Mouse (Mus musculus): ENCODE results near the gene Cyp4x1. TPM values are rescaled to one million over a fixed set of nuclear protein-coding genes. Genes with fewer than 3 reads are reported as not detected.

Gene Cyp4x1
- polyA plus RNA-seq, 1 experiment from 2014 or later, result 0.24 TPM

DNA sequence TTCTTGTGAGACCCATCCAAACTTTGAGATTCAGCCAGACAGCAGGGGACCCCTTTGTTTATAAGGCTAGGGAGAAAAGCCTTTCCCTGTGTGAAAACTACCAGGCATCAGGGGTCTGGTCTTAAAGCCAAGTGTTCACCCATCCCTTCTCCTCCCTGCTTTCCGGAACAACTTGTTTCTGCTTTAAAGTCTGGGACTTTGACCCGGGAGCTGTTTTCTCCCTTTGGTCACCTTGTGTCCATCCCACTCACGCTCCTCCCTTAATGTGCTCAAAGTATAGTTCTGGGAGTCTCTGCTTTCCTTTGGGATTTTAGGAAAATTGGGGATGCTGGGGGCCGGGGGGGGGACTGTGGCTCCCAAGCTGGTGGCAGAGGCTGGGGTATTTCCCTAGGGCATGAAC is 47.8 kb downstream of the Cyp4x1 start:
- peaks cover 60% of the 10 kb centered on the region for H3K27me3 ChIP-seq (replicated peaks; ENCODE audit: low read depth, poor library complexity, severe bottlenecking)
- peaks cover 8% of the 10 kb centered on the region for H3K4me1 ChIP-seq
- no peak overlapping the region for H3K27ac ChIP-seq (replicated peaks)
- H3K9me3 ChIP-seq, result no peaks in the 10 kb centered on the region
- WGBS, result 69% methylated on average over 4 of the region's 4 CpGs
- H3K36me3 ChIP-seq (replicated peaks), result no peaks in the 10 kb centered on the region
- no peak overlapping the region for H3K4me3 ChIP-seq
- DNase-seq (ENCODE audit: low spot score), result no peak

GRCm38 (mm10) chr4:115085522-115086095 is 48.5 kb downstream of the Cyp4x1 start:
- Histone ChIP-seq H3K4me1 (peaks cover 4% of the 10 kb centered on the region), H3K36me3 (replicated peaks) (no peaks in the 10 kb centered on the region), H3K27me3 (replicated peaks; ENCODE audit: low read depth, poor library complexity, severe bottlenecking) (peaks cover 59% of the 10 kb centered on the region), H3K27ac (replicated peaks) (no peak overlapping the region), H3K9me3 (no peaks in the 10 kb centered on the region), H3K4me3 (no peak overlapping the region)
- 21% methylated on average over 6 of the region's 6 CpGs for WGBS
- DNase-seq (ENCODE audit: low spot score), result peak; percentile 72

- no peak overlapping the region for H3K4me3 ChIP-seq
- H3K36me3 ChIP-seq (replicated peaks), result no peaks in the 10 kb centered on the region
- 83% methylated on average over 3 of the region's 3 CpGs for WGBS
- DNase-seq (ENCODE audit: low spot score), result no peak
- H3K4me1 ChIP-seq, result peaks cover 16% of the 10 kb centered on the region
- H3K27ac ChIP-seq (replicated peaks), result no peak overlapping the region
- peaks cover 47% of the 10 kb centered on the region for H3K27me3 ChIP-seq (replicated peaks; ENCODE audit: low read depth, poor library complexity, severe bottlenecking)
- H3K9me3 ChIP-seq, result no peaks in the 10 kb centered on the region
Measured at GRCm38 (mm10) chr4:115083031-115083430, 51.0 kb downstream of the Cyp4x1 start.

- Histone ChIP-seq H3K27ac (replicated peaks) (peak overlapping the region; percentile 41), H3K9me3 (no peaks in the 10 kb centered on the region), H3K27me3 (replicated peaks; ENCODE audit: low read depth, poor library complexity, severe bottlenecking) (peaks cover 41% of the 10 kb centered on the region), H3K4me3 (no peak overlapping the region), H3K4me1 (peaks cover 21% of the 10 kb centered on the region), H3K36me3 (replicated peaks) (no peaks in the 10 kb centered on the region)
- DNase-seq (ENCODE audit: low spot score), result no peak
- 17% methylated on average over 5 of the region's 5 CpGs for WGBS
Measured at GRCm38 (mm10) chr4:115079821-115080349, 54.2 kb downstream of the Cyp4x1 start.

DNA sequence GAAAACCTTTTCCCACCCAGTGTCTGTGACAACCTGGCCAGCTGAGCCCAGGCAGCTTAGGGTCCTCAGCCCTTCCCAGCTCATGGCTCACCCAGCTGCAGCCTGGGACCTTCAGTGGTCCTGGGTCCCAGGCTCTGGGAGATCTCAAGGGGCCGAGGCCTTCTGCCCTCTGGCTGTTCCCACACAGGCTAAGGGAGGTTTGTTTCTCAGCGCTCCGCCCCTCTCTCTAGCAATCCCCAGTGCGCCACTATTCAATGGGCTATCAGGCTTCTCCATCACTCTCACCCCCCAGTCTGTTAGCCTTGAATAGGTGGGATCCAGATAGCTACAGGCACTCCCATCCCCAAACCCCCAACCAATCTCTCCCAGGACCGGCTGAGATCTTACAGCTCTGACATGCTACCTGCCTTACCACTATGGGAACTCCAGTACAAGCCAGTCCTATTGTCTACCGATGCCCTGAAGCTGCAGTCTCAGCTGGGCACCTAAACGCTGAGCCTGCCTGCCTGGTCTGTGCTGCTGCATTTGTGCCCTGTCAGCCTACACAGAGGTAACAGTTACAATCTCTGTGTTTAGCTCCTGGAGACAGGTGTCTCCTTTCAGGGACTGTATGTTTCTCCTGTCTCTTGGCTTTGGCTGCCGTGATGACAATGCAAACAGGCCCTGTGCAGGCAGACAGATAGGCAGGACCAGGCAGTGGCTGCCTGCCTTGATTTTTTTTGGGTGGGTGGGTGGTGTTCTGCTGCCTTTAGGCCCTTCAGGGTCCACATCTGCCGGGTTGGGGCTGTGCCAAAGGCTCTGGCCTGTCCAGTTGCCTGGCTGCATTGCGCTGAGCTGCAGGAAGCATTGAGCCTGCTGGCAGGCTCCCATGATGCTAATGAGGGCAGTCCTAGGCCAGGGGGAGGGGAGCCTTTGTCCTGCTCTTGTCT is 54.9 kb downstream of the Cyp4x1 start:
- Histone ChIP-seq H3K27me3 (replicated peaks; ENCODE audit: low read depth, poor library complexity, severe bottlenecking) (peaks cover 43% of the 10 kb centered on the region), H3K36me3 (replicated peaks) (no peaks in the 10 kb centered on the region), H3K9me3 (no peaks in the 10 kb centered on the region), H3K4me3 (no peak overlapping the region), H3K4me1 (peaks cover 21% of the 10 kb centered on the region), H3K27ac (replicated peaks) (peak overlapping the region; percentile 41)
- DNase-seq (ENCODE audit: low spot score), result peak; percentile 46
- WGBS, result 19% methylated on average over 10 of the region's 10 CpGs

DNA sequence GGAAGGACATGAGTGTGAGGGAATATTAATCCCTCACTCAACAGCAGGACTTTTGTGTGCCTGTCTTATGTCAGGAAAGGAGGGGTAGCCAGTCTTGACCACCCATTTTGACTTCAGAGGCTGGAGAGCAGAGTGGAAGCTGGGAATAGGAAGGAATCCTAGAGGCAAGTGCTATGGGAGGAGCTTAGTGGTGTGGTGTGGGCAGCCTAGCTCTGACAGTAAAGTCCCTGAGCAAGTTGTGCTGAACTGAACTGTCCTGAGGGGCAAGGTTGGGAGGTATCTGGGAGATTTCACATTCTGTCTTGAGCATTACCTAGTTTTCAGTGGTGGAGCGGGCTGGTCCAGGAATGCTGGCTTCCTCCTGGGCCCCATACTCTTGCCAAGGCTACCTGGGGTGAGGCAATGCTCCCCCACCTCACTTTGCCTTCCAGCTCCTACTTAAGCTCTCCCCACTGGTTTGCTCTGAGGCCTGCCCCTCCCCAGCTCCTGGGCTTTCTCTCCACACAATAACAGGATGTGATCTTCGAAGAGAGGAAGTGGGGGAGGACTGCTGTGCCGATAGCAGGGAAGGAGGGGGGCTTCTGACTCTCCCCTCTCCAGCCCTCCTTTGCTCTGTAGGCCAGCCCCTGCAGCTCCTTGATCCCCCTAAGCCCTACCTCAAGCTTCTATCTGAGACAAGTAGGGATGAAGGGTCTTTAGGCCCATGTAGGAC is 58.7 kb downstream of the Cyp4x1 start:
- peaks cover 42% of the 10 kb centered on the region for H3K27me3 ChIP-seq (replicated peaks; ENCODE audit: low read depth, poor library complexity, severe bottlenecking)
- H3K27ac ChIP-seq (replicated peaks), result peak overlapping the region; percentile 40
- H3K4me3 ChIP-seq, result no peak overlapping the region
- H3K9me3 ChIP-seq, result no peaks in the 10 kb centered on the region
- H3K4me1 ChIP-seq, result peaks cover 21% of the 10 kb centered on the region
- 36% methylated on average over 3 of the region's 3 CpGs for WGBS
- DNase-seq (ENCODE audit: low spot score), result no peak
- H3K36me3 ChIP-seq (replicated peaks), result no peaks in the 10 kb centered on the region

DNA sequence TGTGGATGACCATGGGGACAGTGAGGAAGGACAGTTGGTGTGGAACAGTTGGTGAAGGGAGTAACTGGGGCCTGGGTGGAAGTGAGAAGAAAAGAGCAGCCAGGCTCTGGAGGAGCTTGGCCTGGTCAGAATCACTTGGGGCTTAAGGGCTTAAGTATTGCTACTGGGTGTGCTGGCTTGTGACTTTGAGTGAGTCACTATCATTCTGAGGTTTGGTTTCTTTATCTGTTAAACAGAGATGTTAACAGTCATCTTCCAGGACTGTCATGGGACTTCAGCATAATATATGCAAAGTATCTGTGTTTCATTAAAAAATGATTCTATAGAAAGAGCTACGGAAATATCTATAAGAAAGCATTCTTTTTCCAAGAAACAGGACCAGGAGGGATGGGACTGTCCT is 59.3 kb downstream of the Cyp4x1 start:
- H3K9me3 ChIP-seq, result no peaks in the 10 kb centered on the region

GRCm38 (mm10) chr4:115071668-115072067 is 62.4 kb downstream of the Cyp4x1 start:
- Histone ChIP-seq H3K4me1 (peaks cover 4% of the 10 kb centered on the region; the same call in 1 of the 2 replicates), H3K27me3 (replicated peaks; ENCODE audit: low read depth, poor library complexity, severe bottlenecking) (peaks cover 65% of the 10 kb centered on the region), H3K27ac (replicated peaks) (no peak overlapping the region), H3K4me3 (no peak overlapping the region), H3K36me3 (replicated peaks) (no peaks in the 10 kb centered on the region), H3K9me3 (no peaks in the 10 kb centered on the region)
- DNase-seq (ENCODE audit: low spot score), result no peak
- 37% methylated on average over 1 of the region's 1 CpGs for WGBS

More for the DNA sequence above, 59.3 kb downstream of the Cyp4x1 start:
- no peak overlapping the region for H3K27ac ChIP-seq (replicated peaks)
- 88% methylated on average over 1 of the region's 1 CpGs for WGBS
- H3K4me1 ChIP-seq, result peaks cover 17% of the 10 kb centered on the region
- DNase-seq (ENCODE audit: low spot score), result no peak
- no peaks in the 10 kb centered on the region for H3K36me3 ChIP-seq (replicated peaks)
- peaks cover 48% of the 10 kb centered on the region for H3K27me3 ChIP-seq (replicated peaks; ENCODE audit: low read depth, poor library complexity, severe bottlenecking)
- H3K4me3 ChIP-seq, result no peak overlapping the region

DNA sequence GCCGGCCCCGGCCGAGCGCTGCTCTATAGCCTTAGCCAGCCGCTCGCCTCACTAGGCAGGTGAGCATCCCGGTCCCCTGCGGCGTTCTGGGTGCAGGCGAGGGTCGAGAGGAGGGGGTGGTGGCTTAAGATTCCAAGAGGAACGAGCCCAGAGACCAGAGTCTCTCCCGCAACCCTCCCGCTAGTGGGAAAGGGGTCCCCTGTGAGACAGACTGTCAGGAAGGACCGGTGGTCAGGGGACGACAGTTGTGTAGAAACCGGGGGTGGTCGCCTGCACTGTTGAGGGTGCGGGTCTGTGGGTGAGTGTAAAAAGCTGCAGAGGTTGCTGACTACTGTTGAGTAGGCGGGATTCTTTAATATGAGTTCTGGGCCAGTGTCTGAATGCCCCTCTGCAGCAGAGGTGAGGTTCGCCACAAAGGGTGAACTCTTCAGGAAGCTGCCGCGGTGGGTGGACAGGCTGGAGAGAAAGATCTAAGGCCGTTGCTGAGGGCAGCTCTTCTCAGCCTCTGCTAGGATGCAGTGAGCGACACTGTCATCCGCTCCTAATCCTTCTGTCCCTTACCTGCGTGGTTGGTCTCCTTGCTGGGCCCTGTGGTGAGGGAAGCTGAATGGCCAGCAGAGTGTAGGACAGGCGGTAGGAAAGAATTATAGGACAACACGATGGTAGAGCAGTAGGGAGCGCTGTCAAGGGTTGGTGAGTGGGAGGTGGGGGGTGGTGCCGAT is 70.4 kb downstream of the Cyp4x1 start:
- H3K27ac ChIP-seq (replicated peaks), result peak overlapping the region; percentile 52; the same call in 1 of the 2 replicates
- no peaks in the 10 kb centered on the region for H3K9me3 ChIP-seq
- peaks cover 16% of the 10 kb centered on the region for H3K4me1 ChIP-seq
- WGBS, result 1% methylated on average over 31 of the region's 31 CpGs
- H3K36me3 ChIP-seq (replicated peaks), result no peaks in the 10 kb centered on the region
- no peak for DNase-seq (ENCODE audit: low spot score)
- H3K4me3 ChIP-seq, result peak overlapping the region; percentile 60
- H3K27me3 ChIP-seq (replicated peaks; ENCODE audit: low read depth, poor library complexity, severe bottlenecking), result peaks cover 99% of the 10 kb centered on the region

DNA sequence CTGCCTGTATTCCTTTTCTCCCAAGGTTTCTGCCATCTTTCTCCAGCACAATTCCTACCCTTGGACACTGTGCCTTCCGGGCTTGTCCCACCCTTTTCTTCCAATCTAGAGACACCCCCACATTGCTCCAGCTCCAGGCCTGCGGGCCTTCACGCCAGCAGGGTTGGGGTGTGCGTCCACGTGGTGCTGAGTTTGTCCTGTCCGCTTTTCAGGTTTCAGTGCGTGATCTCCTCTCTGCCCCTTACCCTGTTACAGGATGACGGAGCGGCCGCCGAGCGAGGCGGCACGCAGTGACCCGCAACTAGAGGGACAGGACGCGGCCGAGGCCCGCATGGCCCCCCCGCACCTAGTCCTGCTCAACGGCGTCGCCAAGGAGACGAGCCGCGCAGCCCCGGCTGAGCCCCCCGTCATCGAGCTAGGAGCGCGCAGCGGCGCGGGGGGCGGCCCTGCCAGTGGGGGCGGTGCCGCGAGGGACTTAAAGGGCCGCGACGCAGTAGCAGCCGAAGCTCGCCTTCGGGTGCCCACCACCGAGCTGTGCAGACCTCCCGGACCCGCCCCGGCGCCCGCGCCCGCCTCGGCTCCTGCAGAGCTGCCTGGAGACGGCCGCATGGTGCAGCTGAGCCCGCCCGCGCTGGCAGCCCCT is 71.1 kb downstream of the Cyp4x1 start:
- H3K36me3 ChIP-seq (replicated peaks), result no peaks in the 10 kb centered on the region
- H3K27ac ChIP-seq (replicated peaks), result peak overlapping the region; percentile 52
- H3K27me3 ChIP-seq (replicated peaks; ENCODE audit: low read depth, poor library complexity, severe bottlenecking), result peaks cover 99% of the 10 kb centered on the region
- peak; percentile 76 for DNase-seq (ENCODE audit: low spot score)
- peaks cover 16% of the 10 kb centered on the region for H3K4me1 ChIP-seq
- H3K9me3 ChIP-seq, result no peaks in the 10 kb centered on the region
- H3K4me3 ChIP-seq, result peak overlapping the region; percentile 60
- WGBS, result under 1% methylated on average over 58 of the region's 58 CpGs

GRCm38 (mm10) chr4:115062540-115062874 is 71.6 kb downstream of the Cyp4x1 start:
- no peak overlapping the region for H3K27ac ChIP-seq (replicated peaks)
- peaks cover 100% of the 10 kb centered on the region for H3K27me3 ChIP-seq (replicated peaks; ENCODE audit: low read depth, poor library complexity, severe bottlenecking)
- H3K4me3 ChIP-seq, result peak overlapping the region; percentile 60
- H3K9me3 ChIP-seq, result no peaks in the 10 kb centered on the region
- H3K36me3 ChIP-seq (replicated peaks), result no peaks in the 10 kb centered on the region
- H3K4me1 ChIP-seq, result peaks cover 18% of the 10 kb centered on the region
- no peak for DNase-seq (ENCODE audit: low spot score)
- WGBS, result under 1% methylated on average over 9 of the region's 9 CpGs
